Mouse (Mus musculus): ENCODE measurements around the gene Mavs. TPM values are rescaled to one million over a fixed set of nuclear protein-coding genes. Genes with fewer than 3 reads are reported as not detected.

Gene Mavs
- total RNA-seq, 2 experiments from 2014 or later = 6.7 to 6.9 TPM

- intact Hi-C loops (cut with DNase I) = no loop called here
- no peak overlapping the region for H3K4me3 ChIP-seq
- H3K27ac ChIP-seq = no peak overlapping the region
- DNase-seq (ENCODE audit: extremely low spot score in 1 of 2, low spot score in 2 of 2) = no peak
- TF ChIP-seq CTCF (IDR thresholded peaks at IDR 0.05) = no peak
These were observed 9.1 kb downstream of the Mavs start for GRCm38 (mm10) chr2:131242929-131243328.

- Histone ChIP-seq H3K4me3 (no peak overlapping the region), H3K27ac (no peak overlapping the region)
- peak; percentile 64 for TF ChIP-seq CTCF (IDR thresholded peaks at IDR 0.05)
- intact Hi-C loops (cut with DNase I) = loop anchor here (5.0 kb wide), 3 partner anchors 37 to 197 kb away; no protein-coding TSS in a partner anchor
- DNase-seq (ENCODE audit: extremely low spot score in 1 of 2, low spot score in 2 of 2) = peak; percentile 20 to 23
These were observed 19.9 kb downstream of the Mavs start for GRCm38 (mm10) chr2:131253681-131254328.

DNA sequence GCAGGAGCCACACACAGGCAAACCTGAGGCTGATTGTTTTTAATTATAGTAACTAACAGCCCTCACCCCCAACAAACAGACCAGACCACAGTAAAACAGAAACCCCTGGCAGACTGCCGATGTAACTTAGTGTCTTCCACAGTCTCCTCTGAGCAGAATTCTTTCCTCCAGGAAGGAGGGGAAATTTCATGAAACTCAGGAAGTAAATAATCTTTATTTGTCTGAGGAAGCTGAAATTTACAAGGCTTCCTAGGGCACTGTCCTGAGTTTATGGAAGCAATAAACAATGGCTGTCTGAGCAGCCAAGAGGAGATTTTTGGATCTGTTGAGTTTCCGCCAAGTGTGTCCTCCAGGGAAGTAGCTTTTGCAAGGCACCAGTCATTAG lies 20.5 kb downstream of the Mavs start:
- intact Hi-C loops (cut with DNase I) = loop anchor here (5.0 kb wide), 3 partner anchors 37 to 197 kb away; no protein-coding TSS in a partner anchor
- no peak for DNase-seq (ENCODE audit: extremely low spot score in 1 of 2, low spot score in 2 of 2)
- Histone ChIP-seq H3K27ac (no peak overlapping the region), H3K4me3 (no peak overlapping the region)
- no peak for TF ChIP-seq CTCF (IDR thresholded peaks at IDR 0.05)

- no peak for DNase-seq (ENCODE audit: extremely low spot score in 1 of 2, low spot score in 2 of 2)
- intact Hi-C loops (cut with DNase I) = no loop called here
- TF ChIP-seq CTCF (IDR thresholded peaks at IDR 0.05) = no peak
- H3K27ac ChIP-seq = no peak overlapping the region
- H3K4me3 ChIP-seq = no peak overlapping the region
These were observed 21.9 kb downstream of the Mavs start for GRCm38 (mm10) chr2:131255738-131256137.

GRCm38 (mm10) chr2:131258693-131259092 lies 24.8 kb downstream of the Mavs start:
- no peak for DNase-seq (ENCODE audit: extremely low spot score in 1 of 2, low spot score in 2 of 2)
- intact Hi-C loops (cut with DNase I) = no loop called here
- Histone ChIP-seq H3K4me3 (no peak overlapping the region), H3K27ac (no peak overlapping the region)
- no peak for TF ChIP-seq CTCF (IDR thresholded peaks at IDR 0.05)

DNA sequence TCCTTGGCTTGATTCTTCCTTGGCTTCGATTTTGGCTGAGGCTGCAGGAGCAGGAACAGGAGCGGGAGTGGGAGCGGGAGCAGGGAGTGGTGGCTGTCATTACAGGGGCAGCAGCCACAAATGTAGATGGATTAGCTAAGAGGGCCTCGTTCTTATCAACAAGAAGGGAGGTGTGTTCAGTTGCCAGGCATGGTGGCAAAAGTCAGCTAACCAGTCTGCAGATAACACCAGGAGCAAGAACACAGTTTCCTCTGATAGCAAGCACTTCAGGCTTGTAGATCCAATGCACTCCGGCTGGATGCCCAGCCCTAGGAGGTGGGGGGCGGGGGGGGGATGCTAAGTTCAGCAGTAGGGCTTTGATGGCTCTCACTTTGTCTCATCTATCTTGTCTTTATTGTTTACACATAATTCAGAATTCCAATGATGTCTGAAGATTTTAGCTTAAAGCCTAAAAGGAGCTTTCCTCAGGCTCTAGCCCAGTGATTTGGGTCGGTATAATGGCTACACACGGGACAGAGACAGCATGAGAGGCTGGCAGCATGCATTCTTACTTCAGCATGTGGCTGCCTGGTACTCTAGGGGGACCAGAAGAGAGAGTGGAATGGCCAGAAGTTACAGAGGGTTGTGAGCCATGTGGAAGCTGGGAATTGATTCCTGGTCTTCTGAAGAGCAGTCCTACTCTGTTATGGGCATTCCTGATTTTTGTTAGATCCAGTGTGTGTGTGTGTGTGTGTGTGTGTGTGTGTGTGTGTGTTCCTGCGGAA lies 26.9 kb downstream of the Mavs start:
- DNase-seq (ENCODE audit: extremely low spot score in 1 of 2, low spot score in 2 of 2) = no peak
- intact Hi-C loops (cut with DNase I) = loop anchor here (5.0 kb wide), 2 partner anchors 92 to 98 kb away; partner anchors contain the start of genes 1700037H04Rik and Rnf24
- no peak for TF ChIP-seq CTCF (IDR thresholded peaks at IDR 0.05)
- no peak overlapping the region for H3K4me3 ChIP-seq
- 0 out of 2 replicates have a peak overlapping the region, but pooled peaks have one; percentile 44 for H3K27ac ChIP-seq

DNA sequence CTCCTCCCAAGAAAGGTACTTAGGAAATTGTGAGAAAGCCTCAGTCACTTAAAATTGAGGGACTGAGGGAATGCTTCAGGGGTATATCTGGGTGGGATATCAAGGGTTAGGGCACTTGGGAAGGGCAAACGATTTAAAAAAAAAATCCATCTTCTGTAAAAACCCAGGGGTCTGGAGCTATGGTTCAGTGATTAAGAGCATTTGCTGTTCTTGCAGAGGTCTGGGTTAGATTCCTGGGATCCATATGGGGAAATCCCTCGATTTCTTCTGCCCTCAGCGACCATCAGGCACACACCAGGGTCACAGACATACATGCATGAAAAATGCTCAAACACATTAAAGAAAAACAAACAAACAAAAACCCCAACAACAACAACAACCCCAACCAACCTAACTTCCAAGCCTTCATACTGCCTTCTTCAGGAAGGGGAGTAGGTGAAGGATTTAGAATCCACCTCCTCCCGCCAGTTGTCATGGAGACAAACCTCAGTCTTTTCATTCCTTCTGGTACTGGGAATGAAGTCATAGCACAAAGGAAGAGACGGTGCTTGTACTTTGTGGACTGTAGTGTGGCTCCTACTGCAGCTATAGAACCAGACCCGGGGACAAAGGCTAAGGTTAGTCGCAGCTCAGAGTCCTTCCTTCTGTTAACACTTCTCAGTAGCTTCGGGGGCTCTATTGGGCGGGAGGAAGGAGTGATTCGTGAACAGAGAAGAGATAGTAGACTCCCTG lies 27.8 kb downstream of the Mavs start:
- TF ChIP-seq CTCF (IDR thresholded peaks at IDR 0.05) = no peak
- DNase-seq (ENCODE audit: extremely low spot score in 1 of 2, low spot score in 2 of 2) = no peak
- H3K4me3 ChIP-seq = peak overlapping the region; percentile 63
- peak overlapping the region; percentile 99 for H3K27ac ChIP-seq
- intact Hi-C loops (cut with DNase I) = loop anchor here (1.0 to 5.0 kb wide), 5 partner anchors 29 to 99 kb away; partner anchors contain the start of genes 1700037H04Rik, Cenpb and Rnf24

GRCm38 (mm10) chr2:131262213-131262672 lies 28.4 kb downstream of the Mavs start, which contains the start of gene Pank2:
Gene Pank2, plus strand, starts transcription at chr2:131262495.
- TF ChIP-seq CTCF (IDR thresholded peaks at IDR 0.05) = no peak; the same call in none of the 2 replicates
- DNase-seq (ENCODE audit: extremely low spot score in 1 of 2, low spot score in 2 of 2) = peak; percentile 97 to 98
- intact Hi-C loops (cut with DNase I) = loop anchor here (1.0 to 5.0 kb wide), 5 partner anchors 29 to 100 kb away; partner anchors contain the start of genes 1700037H04Rik, Cenpb and Rnf24

DNA sequence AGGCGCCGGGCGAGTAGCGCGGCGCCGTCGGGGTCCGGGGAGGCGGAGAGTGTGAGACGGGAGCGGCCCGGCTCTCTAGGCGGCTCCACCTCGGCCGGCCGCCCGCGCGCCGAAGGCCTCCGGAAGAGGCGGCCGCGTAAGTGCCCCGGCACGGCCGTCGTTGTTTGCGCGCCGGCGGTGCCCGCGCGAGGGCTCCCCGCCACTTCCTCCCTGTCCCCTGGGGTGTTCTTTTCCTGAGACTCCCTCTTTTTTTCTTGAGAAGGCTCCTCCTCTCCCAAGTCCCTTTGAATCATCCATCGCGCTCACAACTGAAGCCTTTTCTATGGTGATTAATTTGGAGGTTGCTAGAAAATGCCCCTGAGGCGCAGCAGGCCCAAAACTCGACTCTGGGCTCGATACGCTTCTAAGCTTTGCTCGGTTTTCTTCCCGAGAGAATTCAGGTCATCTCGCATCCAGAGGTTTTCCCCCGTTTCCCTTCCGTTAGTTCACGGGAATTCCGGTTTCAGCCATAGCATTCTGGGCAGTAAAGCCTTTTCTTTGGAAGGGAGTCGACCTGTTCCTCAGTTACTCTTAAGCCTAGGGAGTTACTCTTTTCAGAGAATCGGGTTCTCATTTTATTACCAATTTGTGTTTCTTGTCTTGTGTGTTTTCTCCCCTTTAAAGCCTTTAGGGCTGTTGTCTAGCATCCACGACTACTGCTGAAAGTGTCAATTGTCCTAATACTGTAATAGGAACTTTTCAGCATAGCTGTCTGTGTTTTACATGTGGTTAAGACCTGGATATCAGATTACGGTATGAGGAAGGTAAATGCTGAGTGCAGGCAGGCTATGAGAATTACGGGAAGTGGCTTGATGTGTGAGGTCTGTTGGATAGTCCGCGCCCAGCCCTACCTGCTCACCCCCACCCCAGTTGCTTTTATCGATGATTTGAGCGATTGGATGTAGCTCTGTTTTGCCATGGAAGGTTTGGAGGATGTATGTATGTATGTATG lies 29.1 kb downstream of the Mavs start:
- TF ChIP-seq CTCF (IDR thresholded peaks at IDR 0.05) = no peak
- intact Hi-C loops (cut with DNase I) = loop anchor here (1.0 to 5.0 kb wide), 5 partner anchors 30 to 101 kb away; partner anchors contain the start of genes 1700037H04Rik, Cenpb and Rnf24
- Histone ChIP-seq H3K27ac (peak overlapping the region; percentile 99), H3K4me3 (peak overlapping the region; percentile 63)
- DNase-seq (ENCODE audit: extremely low spot score in 1 of 2, low spot score in 2 of 2) = no peak

More at GRCm38 (mm10) chr2:131262213-131262672, 28.4 kb downstream of the Mavs start, which contains the start of gene Pank2:
- H3K27ac ChIP-seq = peak within 1 kb of the TSS; percentile 99
- peak within 1 kb of the TSS; percentile 63 for H3K4me3 ChIP-seq

GRCm38 (mm10) chr2:131264027-131264426 lies 30.2 kb downstream of the Mavs start:
- intact Hi-C loops (cut with DNase I) = loop anchor here (5.0 kb wide), 2 partner anchors 88 to 102 kb away; partner anchors contain the start of genes 1700037H04Rik and Rnf24
- TF ChIP-seq CTCF (IDR thresholded peaks at IDR 0.05) = no peak
- no peak for DNase-seq (ENCODE audit: extremely low spot score in 1 of 2, low spot score in 2 of 2)
- Histone ChIP-seq H3K4me3 (peak overlapping the region; percentile 63; the same call in 1 of the 2 replicates), H3K27ac (no peak overlapping the region)
